Mouse (Mus musculus) lung, postnatal 0 days (tissue): ENCODE results near the gene Rinl.

Source experiments
- CTCF ChIP-seq: IDR thresholded peaks from 2 replicates; pipeline ENCODE4 v1.5.1; 2016; ENCODE audit warnings: antibody characterized with exemption, mild to moderate bottlenecking
- EP300 ChIP-seq: IDR thresholded peaks from 2 replicates; pipeline ENCODE4 v1.6.1; 2016; ENCODE audit warnings: antibody characterized with exemption, mild to moderate bottlenecking, control low read depth

GRCm38 (mm10) chr7:28812949-28813348, 24.2 kb downstream of the Rinl start:
- TF ChIP-seq CTCF: peak; percentile 62
- TF ChIP-seq EP300: peak; percentile 57
